Mouse (Mus musculus) embryonic stem cell, embryonic (primary cell): ENCODE measurements around the gene Hist1h4c.

Source experiments
- CTCF ChIA-PET, 4 experiments: fragments of 300-600 bp in 2 of 4; fragments of 350-600 bp in 2 of 4; sonication (Branson Sonifier 250); formaldehyde crosslinking; loops; one replicate each; lab custom pipeline; 2022; ENCODE audit warnings: inconsistent platforms in 2 of 4; lab: Charles Lee
- POLR2A ChIA-PET, 4 experiments: fragments of 300-600 bp in 2 of 4; fragments of 350-600 bp in 2 of 4; sonication (Branson Sonifier 250); formaldehyde crosslinking; loops; one replicate each; lab custom pipeline; 2022; ENCODE audit warnings: antibody characterized with exemption in 4 of 4, inconsistent platforms in 1 of 4; lab: Charles Lee

Hist1h4c gene

GRCm38 (mm10) chr13:23698300-23698693, at the start of gene Hist1h4c:
Gene Hist1h4c, minus strand, starts transcription at chr13:23698454.
- CTCF ChIA-PET, result interaction anchor here (0.5 to 2.2 kb wide), 17 partner anchors 14 to 598 kb away, joined by 3 to 23 read pairs (median 5); partner anchors contain the start of genes Hist1h2ac (in 3 of the 4), Hist1h2bc (in 2 of the 4) and Hist1h1a (in 1 of the 4)
- POLR2A ChIA-PET, result interaction anchor here (0.6 to 15.5 kb wide), 110 partner anchors 8 to 1944 kb away, joined by 3 to 573 read pairs (median 6); partner anchors contain the start of genes Hist1h1c (in 4 of the 4), Hist1h2ab (in 4 of the 4), Hist1h2ac (in 4 of the 4) and Hist1h2bc (in 4 of the 4)

GRCm38 (mm10) chr13:23747892-23748288, 49.6 kb upstream of the Hist1h4c start:
- CTCF ChIA-PET, result no interaction called here
- POLR2A ChIA-PET, result interaction anchor here (0.6 to 44.4 kb wide), 51 partner anchors 4 to 1994 kb away, joined by 3 to 2331 read pairs (median 6); partner anchors contain the start of genes Hist1h1c (in 4 of the 4), Hist1h2bc (in 4 of the 4), Hist1h4a (in 4 of the 4) and Hist1h1a (in 3 of the 4)

- POLR2A ChIA-PET, result interaction anchor here (0.7 to 44.4 kb wide), 54 partner anchors 4 to 1993 kb away, joined by 3 to 2331 read pairs (median 6); partner anchors contain the start of genes Hist1h1c (in 4 of the 4), Hist1h2bc (in 4 of the 4), Hist1h4a (in 4 of the 4) and Hist1h4b (in 4 of the 4)
- CTCF ChIA-PET, result no interaction called here
Observed at GRCm38 (mm10) chr13:23747081-23747891, 49.0 kb upstream of the Hist1h4c start.

GRCm38 (mm10) chr13:23746201-23747080, 48.2 kb upstream of the Hist1h4c start, which contains the start of gene Hist1h2bb:
Gene Hist1h2bb, plus strand, starts transcription at chr13:23746734.
- ChIA-PET POLR2A (interaction anchor here (0.6 to 44.4 kb wide), 67 partner anchors 4 to 1960 kb away, joined by 3 to 2331 read pairs (median 6); partner anchors contain the start of genes Hist1h1c (in 4 of the 4), Hist1h4a (in 4 of the 4), Hist1h4b (in 4 of the 4) and Hist1h4d (in 4 of the 4)), CTCF (interaction anchor here in 1 of 4 experiments (0.7 kb wide), 2 partner anchors 48 to 200 kb away, joined by 3 to 6 read pairs; partner anchors contain the start of gene Hist1h4c)

- POLR2A ChIA-PET, result interaction anchor here (0.6 to 44.4 kb wide), 65 partner anchors 4 to 1959 kb away, joined by 3 to 2331 read pairs (median 7); partner anchors contain the start of genes Hist1h4a (in 4 of the 4), Hist1h4b (in 4 of the 4), Hist1h4d (in 4 of the 4) and Hist1h1a (in 3 of the 4)
- CTCF ChIA-PET, result interaction anchor here in 1 of 4 experiments (0.7 kb wide), 2 partner anchors 48 to 199 kb away, joined by 3 to 6 read pairs; partner anchors contain the start of gene Hist1h4c
Observed at GRCm38 (mm10) chr13:23745381-23746161, 47.3 kb upstream of the Hist1h4c start, which contains the start of gene Hist1h3c. Gene Hist1h3c, minus strand, starts transcription at chr13:23745602.

GRCm38 (mm10) chr13:23744421-23745380, 46.4 kb upstream of the Hist1h4c start:
- ChIA-PET CTCF (interaction anchor here in 1 of 4 experiments (1.1 kb wide), 1 partner anchor 43 kb away, joined by 7 read pairs; no protein-coding TSS in a partner anchor), POLR2A (interaction anchor here (0.6 to 44.4 kb wide), 55 partner anchors 3 to 1958 kb away, joined by 3 to 2331 read pairs (median 8); partner anchors contain the start of genes Hist1h3a (in 4 of the 4), Hist1h4a (in 4 of the 4), Hist1h4b (in 4 of the 4) and Hist1h4d (in 4 of the 4))

GRCm38 (mm10) chr13:23743963-23744362, 45.7 kb upstream of the Hist1h4c start:
- POLR2A ChIA-PET, result interaction anchor here (0.6 to 44.4 kb wide), 50 partner anchors 2 to 1957 kb away, joined by 3 to 2331 read pairs (median 8); partner anchors contain the start of genes Hist1h3a (in 4 of the 4), Hist1h4a (in 4 of the 4), Hist1h4b (in 4 of the 4) and Hist1h1a (in 3 of the 4)

GRCm38 (mm10) chr13:23743215-23743614, 45.0 kb upstream of the Hist1h4c start:
- CTCF ChIA-PET, result interaction anchor here in 1 of 4 experiments (1.1 kb wide), 1 partner anchor 42 kb away, joined by 7 read pairs; no protein-coding TSS in a partner anchor
- POLR2A ChIA-PET, result interaction anchor here (0.6 to 44.4 kb wide), 50 partner anchors 1 to 1956 kb away, joined by 3 to 2331 read pairs (median 12); partner anchors contain the start of genes Hist1h1a (in 4 of the 4), Hist1h2ab (in 4 of the 4), Hist1h3a (in 4 of the 4) and Hist1h3b (in 4 of the 4)

More at GRCm38 (mm10) chr13:23743963-23744362, 45.7 kb upstream of the Hist1h4c start:
- CTCF ChIA-PET, result interaction anchor here in 1 of 4 experiments (1.1 kb wide), 1 partner anchor 42 kb away, joined by 7 read pairs; no protein-coding TSS in a partner anchor

GRCm38 (mm10) chr13:23742007-23742406, 43.8 kb upstream of the Hist1h4c start:
- ChIA-PET POLR2A (interaction anchor here (0.6 to 44.4 kb wide), 75 partner anchors 0 to 1699 kb away, joined by 3 to 2331 read pairs (median 5); partner anchors contain the start of genes Hist1h1a (in 4 of the 4), Hist1h2ab (in 4 of the 4), Hist1h3a (in 4 of the 4) and Hist1h3b (in 4 of the 4)), CTCF (interaction anchor here in 1 of 4 experiments (0.6 to 1.0 kb wide), 3 partner anchors 18 to 1855 kb away, joined by 3 to 4 read pairs (median 3); partner anchors contain the start of gene Hist1h4c)

GRCm38 (mm10) chr13:23740910-23741309, 42.7 kb upstream of the Hist1h4c start:
- ChIA-PET CTCF (interaction anchor here in 1 of 4 experiments (3.0 kb wide), 1 partner anchor 11 kb away, joined by 11 read pairs; the partner anchor contains the start of genes Hist1h2ab and Hist1h3b), POLR2A (interaction anchor here (1.1 to 44.4 kb wide), 32 partner anchors 1 to 541 kb away, joined by 3 to 2331 read pairs (median 48); partner anchors contain the start of genes Hist1h1a (in 4 of the 4), Hist1h2ac (in 4 of the 4), Hist1h2bc (in 4 of the 4) and Hist1h3a (in 4 of the 4))

GRCm38 (mm10) chr13:23740256-23740840, 42.1 kb upstream of the Hist1h4c start:
- ChIA-PET CTCF (interaction anchor here in 2 of 4 experiments (1.0 to 3.0 kb wide), 4 partner anchors 11 to 43 kb away, joined by 3 to 11 read pairs (median 3); partner anchors contain the start of genes Hist1h2ab (in 1 of the 2), Hist1h3b (in 1 of the 2) and Hist1h4c (in 1 of the 2)), POLR2A (interaction anchor here (0.5 to 44.4 kb wide), 100 partner anchors 2 to 1987 kb away, joined by 3 to 2331 read pairs (median 7); partner anchors contain the start of genes Hist1h1a (in 4 of the 4), Hist1h2ac (in 4 of the 4), Hist1h2bc (in 4 of the 4) and Hist1h3a (in 4 of the 4))

GRCm38 (mm10) chr13:23739922-23740252, 41.6 kb upstream of the Hist1h4c start:
- ChIA-PET CTCF (interaction anchor here in 2 of 4 experiments (1.0 to 3.0 kb wide), 4 partner anchors 10 to 43 kb away, joined by 3 to 11 read pairs (median 3); partner anchors contain the start of genes Hist1h2ab (in 1 of the 2), Hist1h3b (in 1 of the 2) and Hist1h4c (in 1 of the 2)), POLR2A (interaction anchor here (0.5 to 44.4 kb wide), 114 partner anchors 2 to 1986 kb away, joined by 3 to 2331 read pairs (median 6); partner anchors contain the start of genes Hist1h1a (in 4 of the 4), Hist1h2ab (in 4 of the 4), Hist1h2bc (in 4 of the 4) and Hist1h2be (in 4 of the 4))
